Mouse (Mus musculus) kidney, embryonic 14.5 days (tissue): Measurements from ENCODE around the gene Kmt2e. TPM values are rescaled to one million over a fixed set of nuclear protein-coding genes. Genes with fewer than 3 reads are reported as not detected.
"Not testable (repeated sequence)": the region's sequence is repeated elsewhere in the genome, so short reads cannot be mapped to it uniquely, and the experiment has no call there.

Experiments used
- ATAC-seq: fragments of 200-750 bp; cut with Nextera tagmentation; 2 replicates; pipeline ENCODE4 v1.8.0; 2017; ENCODE audit warnings: moderate number of reproducible peaks, mild to moderate bottlenecking, moderate TSS enrichment, moderate library complexity; ENCODE audit not compliant: low FRiP score, low TSS enrichment
- H3K27ac ChIP-seq: fragments of 300-500 bp; sonication (generic); 2 replicates; pipeline ENCODE4 v1.5.1; 2014; ENCODE audit warnings: low read depth, mild to moderate bottlenecking, low read length, moderate library complexity, mixed read lengths
- H3K27me3 ChIP-seq: fragments of 300-500 bp; sonication (generic); 2 replicates; pipeline ENCODE4 v1.6.1; 2014; ENCODE audit warnings: mild to moderate bottlenecking, low read length; ENCODE audit not compliant: control insufficient read depth, insufficient read depth
- H3K36me3 ChIP-seq: fragments of 300-500 bp; sonication (generic); 2 replicates; pipeline ENCODE4 v1.6.1; 2014; ENCODE audit warnings: low read length, mixed read lengths; ENCODE audit not compliant: control insufficient read depth, insufficient read depth
- H3K4me1 ChIP-seq: fragments of 300-500 bp; sonication (generic); 2 replicates; pipeline ENCODE4 v1.6.1; 2014; ENCODE audit warnings: low read length, mixed read lengths; ENCODE audit not compliant: control insufficient read depth, insufficient read depth
- H3K4me2 ChIP-seq: fragments of 300-500 bp; sonication (generic); replicated peaks from 2 replicates; pipeline ENCODE4 v1.6.1; 2014; ENCODE audit warnings: low read depth, mild to moderate bottlenecking, low read length
- H3K4me3 ChIP-seq: fragments of 300-500 bp; sonication (generic); 2 replicates; pipeline ENCODE4 v1.5.1; 2014; ENCODE audit warnings: mild to moderate bottlenecking, low read length
- H3K9ac ChIP-seq: fragments of 300-500 bp; sonication (generic); 2 replicates; pipeline ENCODE4 v1.6.1; 2014; ENCODE audit warnings: low read depth, mild to moderate bottlenecking, low read length, moderate library complexity
- H3K9me3 ChIP-seq: fragments of 300-500 bp; sonication (generic); 2 replicates; pipeline ENCODE4 v1.6.1; 2016; ENCODE audit warnings: low read length; ENCODE audit not compliant: control insufficient read depth
- WGBS: fragments of 180-500 bp; shearing (Covaris S2); extraction: QIAGEN DNeasy Blood & Tissue Kit; methylation state at CpG from one replicate; pipeline ENCODE4 v1.1.7; 2014; 5-methylcytosine and 5-hydroxymethylcytosine counted together
- polyA plus RNA-seq: library from polyadenylated mRNA; unstranded; fragments of >200 nt; fragmentation: Nextera tagmentation; extraction: Ambion mirVana; gene quantifications from 2 replicates; pipeline ENCODE4 v1.2.1, GENCODE M21; 2014

The Kmt2e gene
- polyA plus RNA-seq, 1 experiment from 2014 or later = 81.6 TPM

DNA sequence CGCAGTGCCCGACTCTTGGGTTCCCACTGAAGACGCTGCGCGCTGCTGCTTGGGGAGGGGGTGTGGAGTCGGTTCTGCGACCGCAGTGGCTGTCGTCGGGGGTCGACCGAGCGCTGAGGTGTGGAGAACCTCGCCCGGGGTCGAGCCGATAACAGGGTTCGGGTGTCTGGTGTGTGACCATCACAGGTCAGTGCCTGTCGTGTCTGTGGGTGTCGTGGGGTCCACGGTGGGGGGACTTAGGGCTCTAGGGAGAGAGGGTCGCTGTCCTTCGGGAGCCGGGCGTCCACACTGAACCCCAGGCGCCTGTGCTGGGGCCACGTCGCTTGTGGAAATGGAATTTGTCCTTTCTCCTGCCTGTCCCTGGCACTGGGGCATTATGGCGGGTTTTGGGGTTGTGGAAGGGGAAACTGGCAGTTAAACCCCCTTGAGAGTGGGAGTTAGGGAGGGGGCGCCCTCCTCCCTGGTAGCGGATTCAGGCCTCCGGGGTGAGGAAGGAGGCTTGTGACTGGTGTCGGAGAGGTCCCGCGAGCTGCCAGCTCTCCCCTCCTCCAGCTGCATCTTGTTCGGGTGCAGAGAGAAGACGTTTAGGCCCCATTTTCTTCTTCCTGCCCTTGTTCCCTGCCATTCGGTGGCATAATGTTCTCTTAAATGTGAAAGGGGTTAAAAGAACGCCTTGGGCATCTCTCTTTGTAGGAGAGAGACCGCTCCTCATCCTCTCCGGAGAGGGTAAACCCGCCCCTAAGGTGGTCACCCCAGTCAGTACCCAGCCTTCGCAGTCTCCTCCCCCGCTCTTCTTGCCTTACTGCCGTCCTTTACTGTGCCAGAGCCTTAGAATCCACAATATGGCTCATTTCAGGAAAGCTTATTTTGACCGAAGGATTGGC, 599 bp downstream of the Kmt2e start:
- Histone ChIP-seq H3K9ac (peak overlapping the region; percentile 98), H3K9me3 (no peaks in the 10 kb centered on the region), H3K4me1 (peaks cover 19% of the 10 kb centered on the region; the same call in 1 of the 2 replicates), H3K27ac (peak overlapping the region; percentile 100), H3K27me3 (no peaks in the 10 kb centered on the region), H3K4me2 (peak overlapping the region; percentile 68), H3K36me3 (no peaks in the 10 kb centered on the region), H3K4me3 (peak overlapping the region; percentile 97)
- under 1% methylated on average over 46 of the region's 46 CpGs for WGBS
- no peak; the same call in 1 of the 2 replicates for ATAC-seq

GRCm38 (mm10) chr5:23435482-23436125, 1.4 kb downstream of the Kmt2e start:
- Histone ChIP-seq H3K27me3 (no peaks in the 10 kb centered on the region), H3K4me2 (peak overlapping the region; percentile 68), H3K36me3 (no peaks in the 10 kb centered on the region), H3K4me1 (peaks cover 14% of the 10 kb centered on the region; the same call in 1 of the 2 replicates), H3K9me3 (no peaks in the 10 kb centered on the region), H3K27ac (peak overlapping the region; percentile 100), H3K4me3 (peak overlapping the region; percentile 97), H3K9ac (peak overlapping the region; percentile 98)
- ATAC-seq = no peak
- WGBS = under 1% methylated on average over 13 of the region's 13 CpGs

- 16% methylated on average over 2 of the region's 2 CpGs for WGBS
- H3K4me2 ChIP-seq = peak overlapping the region; percentile 68
- peak overlapping the region; percentile 97 for H3K4me3 ChIP-seq
- no peaks in the 10 kb centered on the region for H3K27me3 ChIP-seq
- no peak for ATAC-seq
- H3K36me3 ChIP-seq = no peaks in the 10 kb centered on the region
- no peaks in the 10 kb centered on the region for H3K9me3 ChIP-seq
- H3K27ac ChIP-seq = no peak overlapping the region
- H3K4me1 ChIP-seq = peaks cover 10% of the 10 kb centered on the region; the same call in 1 of the 2 replicates
- peak overlapping the region; percentile 98; the same call in 1 of the 2 replicates for H3K9ac ChIP-seq
Observed at GRCm38 (mm10) chr5:23436735-23437134, 2.5 kb downstream of the Kmt2e start.

GRCm38 (mm10) chr5:23439857-23440256, 5.6 kb downstream of the Kmt2e start:
- no peak overlapping the region for H3K9ac ChIP-seq
- H3K4me3 ChIP-seq = no peak overlapping the region
- no peak overlapping the region for H3K27ac ChIP-seq
- H3K9me3 ChIP-seq = no peaks in the 10 kb centered on the region
- WGBS = 89% methylated on average over 3 of the region's 3 CpGs
- no peaks in the 10 kb centered on the region for H3K27me3 ChIP-seq
- H3K4me1 ChIP-seq = peaks cover 10% of the 10 kb centered on the region; the same call in 1 of the 2 replicates
- no peak for ATAC-seq
- H3K4me2 ChIP-seq = no peak overlapping the region
- no peaks in the 10 kb centered on the region for H3K36me3 ChIP-seq

DNA sequence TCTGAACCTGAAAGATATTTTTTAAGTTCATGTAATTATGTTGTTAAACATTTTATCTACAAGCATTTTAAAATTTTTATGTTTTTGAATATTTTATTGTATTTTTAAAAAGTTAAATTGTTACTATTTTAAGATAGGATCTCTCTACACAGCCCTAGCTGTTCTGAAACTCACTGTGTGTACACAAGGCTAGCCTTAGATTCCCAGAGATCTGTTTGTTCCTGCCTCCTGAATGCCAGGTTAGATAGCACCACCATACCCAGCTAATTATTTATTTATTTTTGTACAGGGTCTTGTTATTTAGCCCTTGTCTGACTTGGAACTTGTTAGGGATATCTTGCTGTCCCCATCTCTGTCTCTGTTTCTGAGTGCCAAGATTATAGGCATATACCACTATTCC, 6.3 kb downstream of the Kmt2e start:
- Histone ChIP-seq H3K27me3 (no peaks in the 10 kb centered on the region), H3K4me1 (peaks cover 10% of the 10 kb centered on the region; the same call in 1 of the 2 replicates), H3K36me3 (no peaks in the 10 kb centered on the region), H3K4me2 (no peak overlapping the region), H3K9me3 (no peaks in the 10 kb centered on the region), H3K4me3 (no peak overlapping the region), H3K9ac (no peak overlapping the region), H3K27ac (no peak overlapping the region)
- no peak for ATAC-seq

DNA sequence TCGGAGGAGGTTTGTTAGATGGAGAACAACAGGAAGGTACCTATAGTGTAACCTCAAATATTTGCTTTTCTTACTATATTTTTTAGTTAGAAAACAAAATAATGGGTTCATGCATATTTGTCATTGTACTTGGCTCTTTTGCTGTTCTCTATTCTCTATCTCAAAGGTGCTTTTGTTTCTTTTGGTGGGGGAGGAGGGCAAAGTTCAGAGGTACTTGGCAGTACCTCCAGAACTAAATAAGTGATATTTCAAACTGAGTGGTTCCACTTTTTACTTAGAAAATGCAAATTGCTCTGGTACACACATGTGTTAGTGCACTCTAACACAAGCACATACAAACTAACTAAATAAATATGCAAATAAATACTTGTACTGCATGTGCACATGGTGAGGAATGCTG, 7.7 kb downstream of the Kmt2e start:
- H3K4me2 ChIP-seq = no peak overlapping the region
- no peak overlapping the region for H3K4me3 ChIP-seq
- H3K9me3 ChIP-seq = no peaks in the 10 kb centered on the region
- H3K36me3 ChIP-seq = no peaks in the 10 kb centered on the region
- 90% methylated on average over 1 of the region's 1 CpGs for WGBS
- H3K9ac ChIP-seq = no peak overlapping the region
- ATAC-seq = no peak
- peaks cover 3% of the 10 kb centered on the region; the same call in 1 of the 2 replicates for H3K4me1 ChIP-seq
- H3K27ac ChIP-seq = no peak overlapping the region
- H3K27me3 ChIP-seq = no peaks in the 10 kb centered on the region

DNA sequence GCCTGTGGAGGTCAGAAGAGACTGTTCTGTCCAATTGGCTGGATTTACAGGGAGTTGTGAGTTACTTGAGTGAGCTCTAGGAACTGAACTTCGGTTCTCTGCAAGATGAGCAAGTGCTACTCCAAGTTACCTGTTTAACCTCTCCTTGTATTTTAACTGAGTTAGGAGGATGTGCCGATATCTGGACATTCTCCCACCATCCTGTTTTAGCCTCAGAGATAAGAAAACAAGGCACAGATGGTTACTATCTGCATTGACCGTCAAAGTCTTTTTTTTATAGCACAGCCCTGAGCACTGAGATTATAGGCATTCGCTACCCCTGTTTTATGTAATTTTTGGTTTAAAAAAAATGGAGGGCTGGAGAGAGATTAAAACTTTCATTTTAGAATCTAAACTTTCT, 10.2 kb downstream of the Kmt2e start:
- no peaks in the 10 kb centered on the region for H3K9me3 ChIP-seq
- H3K4me3 ChIP-seq = no peak overlapping the region
- no peaks in the 10 kb centered on the region for H3K27me3 ChIP-seq
- no peaks in the 10 kb centered on the region for H3K36me3 ChIP-seq
- H3K4me1 ChIP-seq = peaks cover 3% of the 10 kb centered on the region; the same call in 1 of the 2 replicates
- no peak overlapping the region for H3K27ac ChIP-seq
- no peak for ATAC-seq
- WGBS = 69% methylated on average over 4 of the region's 4 CpGs
- H3K9ac ChIP-seq = no peak overlapping the region
- no peak overlapping the region for H3K4me2 ChIP-seq

- not testable (repeated sequence) for H3K9ac ChIP-seq, H3K4me1 ChIP-seq, H3K4me2 ChIP-seq, H3K27me3 ChIP-seq, ATAC-seq, H3K9me3 ChIP-seq, H3K27ac ChIP-seq, H3K4me3 ChIP-seq
- H3K36me3 ChIP-seq = peaks cover 31% of the 10 kb centered on the region
- WGBS = 83% methylated on average over 2 of the region's 2 CpGs
Observed at GRCm38 (mm10) chr5:23453561-23453960, 19.3 kb downstream of the Kmt2e start.

DNA sequence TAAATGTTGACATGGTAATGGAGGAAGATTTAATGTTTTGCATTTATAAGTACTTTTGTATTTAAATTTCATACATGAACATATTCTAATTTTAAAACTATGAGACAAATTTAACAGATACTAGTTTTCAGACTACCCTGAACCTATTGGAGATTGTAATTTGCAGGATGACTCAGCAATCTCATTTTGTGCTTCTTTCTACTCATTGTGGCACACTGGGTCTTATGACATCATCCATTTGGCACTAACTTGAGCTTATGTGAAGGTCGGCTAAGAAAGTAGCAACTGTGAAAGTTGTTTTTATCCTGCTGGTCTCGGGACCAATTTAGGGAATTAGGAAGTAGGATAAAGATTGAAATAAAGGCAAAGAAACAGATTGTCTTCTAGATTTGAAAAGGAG, 27.4 kb downstream of the Kmt2e start:
- H3K27ac ChIP-seq = no peak overlapping the region
- H3K4me3 ChIP-seq = no peak overlapping the region
- H3K4me2 ChIP-seq = no peak overlapping the region
- H3K27me3 ChIP-seq = no peaks in the 10 kb centered on the region
- H3K36me3 ChIP-seq = peaks cover 41% of the 10 kb centered on the region
- H3K9ac ChIP-seq = no peak overlapping the region
- WGBS = 66% methylated on average over 2 of the region's 2 CpGs
- no peaks in the 10 kb centered on the region for H3K9me3 ChIP-seq
- 0 out of 2 replicates have a peak, but pooled peaks cover 4% of the 10 kb centered on the region for H3K4me1 ChIP-seq
- ATAC-seq = no peak
